Comparison of ENCODE assay signal across 32 mouse cellular contexts in genomic region chr1:75255516-75256046, GRCm38 (mm10). TPM values are rescaled to one million over a fixed set of nuclear protein-coding genes. Genes with fewer than 3 reads are reported as not detected.
A peak's percentile ranks its signal among the peaks of the same experiment; 100 is the strongest.
DNase-seq lines count a peak whose midpoint lies in the region; ATAC-seq lines count a peak whose summit lies in the region.
"Had no signal": no experiment of that assay in that cellular context is flagged by ENCODE, and none has a peak within 500 bp of the region (broad histone marks: within the 10 kb centered on the region; RNA-seq: fewer than 3 reads in every experiment).

No protein-coding gene starts in this region.

- 0 out of 2 replicates have a peak, but pooled peaks cover 2% of the 10 kb centered on the region for H3K4me1 ChIP-seq in hindbrain, embryonic 11.5 days (replicated peaks; ENCODE audit: control insufficient read depth, insufficient read depth, low read length)
- H3K4me1 ChIP-seq in hindbrain, embryonic 12.5 days: peaks cover 12% of the 10 kb centered on the region; the same call in 1 of the 2 replicates
- H3K4me1 ChIP-seq in forebrain, embryonic 10.5 days: peaks cover 14% of the 10 kb centered on the region

- peak; percentile 46 for DNase-seq in cerebellum, adult 9-11 months
- DNase-seq in cerebellum, adult 11 months: no peak
- no peak for DNase-seq in hindbrain, embryonic 11.5 days (ENCODE audit: low spot score)
- peak; percentile 10 for DNase-seq in naive thymus-derived CD4-positive, alpha-beta T cell, adult 2 months (ENCODE audit: low read depth)
- DNase-seq in thymus, postnatal 10 days (ENCODE audit: low spot score in 2 of 2): peak; percentile 64 to 72
- DNase-seq in forebrain, embryonic 10.5 days (ENCODE audit: extremely low spot score, low spot score): no peak
- DNase-seq in adrenal gland, adult (ENCODE audit: inconsistent age in 2 of 2, low spot score in 1 of 2): no peak
- DNase-seq: adrenal gland, postnatal 14 days; cerebellum, adult 8-10 months; gastrocnemius, postnatal 25 days; heart, adult 2 months; kidney, adult 18-20 months; liver, postnatal 0 days; lung, postnatal 36 days; retina, postnatal 1 day; right cerebral cortex, postnatal 14 days had no signal

- H3K27ac ChIP-seq in hindbrain, embryonic 11.5 days (ENCODE audit: low read depth, low read length): no peak overlapping the region
- no peak overlapping the region for H3K27ac ChIP-seq in hindbrain, embryonic 12.5 days
- H3K27ac ChIP-seq in forebrain, embryonic 10.5 days: no peak overlapping the region
- H3K27ac ChIP-seq: heart, adult 2 months; heart, embryonic 13.5 days; hindbrain, embryonic 14.5 days; kidney, embryonic 15.5 days; limb, embryonic 13.5 days; liver, embryonic 12.5 days; midbrain, embryonic 12.5 days; neural tube, embryonic 15.5 days had no signal

- peak overlapping the region; percentile 27; the same call in 1 of the 2 replicates for H3K9ac ChIP-seq in hindbrain, embryonic 11.5 days (ENCODE audit: low read depth, low read length)
- H3K9ac ChIP-seq in hindbrain, embryonic 12.5 days: no peak overlapping the region
- H3K9ac ChIP-seq: forebrain, embryonic 13.5 days; heart, embryonic 13.5 days; hindbrain, embryonic 14.5 days; kidney, embryonic 15.5 days; limb, embryonic 13.5 days; liver, embryonic 12.5 days; liver, postnatal 0 days; midbrain, embryonic 12.5 days; neural tube, embryonic 15.5 days had no signal

- no peaks in the 10 kb centered on the region for H3K36me3 ChIP-seq in hindbrain, embryonic 11.5 days (ENCODE audit: control insufficient read depth, insufficient read depth, low read length)
- H3K36me3 ChIP-seq in hindbrain, embryonic 12.5 days: no peaks in the 10 kb centered on the region
- H3K36me3 ChIP-seq in forebrain, embryonic 10.5 days (replicated peaks): no peaks in the 10 kb centered on the region
- H3K36me3 ChIP-seq: heart, embryonic 13.5 days; kidney, embryonic 15.5 days; limb, embryonic 13.5 days; liver, embryonic 12.5 days had no signal

- no peak for ATAC-seq in hindbrain, embryonic 11.5 days (ENCODE audit: low FRiP score)
- ATAC-seq in hindbrain, embryonic 12.5 days (ENCODE audit: low FRiP score): no peak
- ATAC-seq: liver, embryonic 12.5 days; liver, postnatal 0 days; Patski had no signal

- no peak overlapping the region for H3K4me3 ChIP-seq in hindbrain, embryonic 11.5 days (ENCODE audit: low read depth, low read length)
- no peak overlapping the region for H3K4me3 ChIP-seq in hindbrain, embryonic 12.5 days
- H3K4me3 ChIP-seq in forebrain, embryonic 10.5 days: no peak overlapping the region
- H3K4me3 ChIP-seq: erythroblast, embryonic 14.5 days; forebrain, embryonic 13.5 days; heart, adult 2 months; heart, embryonic 13.5 days; kidney, embryonic 15.5 days; limb, embryonic 13.5 days; liver, embryonic 12.5 days; midbrain, embryonic 12.5 days; neural tube, embryonic 15.5 days had no signal

- WGBS in hindbrain, embryonic 11.5 days: 74% methylated on average over 10 of the region's 10 CpGs
- 72% methylated on average over 10 of the region's 10 CpGs for WGBS in hindbrain, embryonic 12.5 days
- 73% methylated on average over 10 of the region's 10 CpGs for WGBS in forebrain, embryonic 10.5 days

- peaks cover 4% of the 10 kb centered on the region; the same call in 1 of the 2 replicates for H3K27me3 ChIP-seq in hindbrain, embryonic 11.5 days (ENCODE audit: control insufficient read depth, insufficient read depth, low read length)
- H3K27me3 ChIP-seq in hindbrain, embryonic 12.5 days: peaks cover 36% of the 10 kb centered on the region
- H3K27me3 ChIP-seq in forebrain, embryonic 10.5 days (ENCODE audit: poor library complexity, severe bottlenecking): peaks cover 26% of the 10 kb centered on the region

- no peaks in the 10 kb centered on the region for H3K9me3 ChIP-seq in hindbrain, embryonic 11.5 days (ENCODE audit: control insufficient read depth, low read length)
- H3K9me3 ChIP-seq in hindbrain, embryonic 12.5 days (replicated peaks): no peaks in the 10 kb centered on the region
- H3K9me3 ChIP-seq in forebrain, embryonic 10.5 days: no peaks in the 10 kb centered on the region
- H3K9me3 ChIP-seq: forebrain, embryonic 13.5 days; heart, embryonic 13.5 days; kidney, embryonic 15.5 days; limb, embryonic 13.5 days; liver, embryonic 12.5 days; midbrain, embryonic 12.5 days; neural tube, embryonic 15.5 days had no signal

- no peak overlapping the region for H3K4me2 ChIP-seq in hindbrain, embryonic 11.5 days (replicated peaks; ENCODE audit: low read depth, low read length)
- no peak overlapping the region for H3K4me2 ChIP-seq in hindbrain, embryonic 12.5 days (replicated peaks)
- H3K4me2 ChIP-seq: forebrain, embryonic 13.5 days; heart, embryonic 13.5 days; hindbrain, embryonic 14.5 days; kidney, embryonic 15.5 days; limb, embryonic 13.5 days; liver, embryonic 12.5 days; midbrain, embryonic 12.5 days; neural tube, embryonic 15.5 days had no signal

RNA-seq across cellular contexts. Expression of gene Ptprn, which starts 8.7 kb away (rescaled TPM):
- polyA plus RNA-seq in hindbrain, embryonic 11.5 days (2014; fragmentation: Nextera tagmentation; extraction: Ambion mirVana): 3.5 and 6.0 TPM in 2 replicates
- polyA plus RNA-seq in hindbrain, embryonic 12.5 days (2016; fragmentation: Nextera tagmentation; extraction: Ambion mirVana): 11.7 and 12.6 TPM in 2 replicates
- polyA plus RNA-seq in forebrain, embryonic 10.5 days (2016; fragmentation: Nextera tagmentation; extraction: Ambion mirVana): 1.5 and 1.6 TPM in 2 replicates
- polyA plus RNA-seq: erythroblast, embryonic 14.5 days had no signal

RNA-seq across cellular contexts. Expression of gene Dnajb2, which starts 19.4 kb away (rescaled TPM):
- 17.8 and 21.4 TPM in 2 replicates for polyA plus RNA-seq in hindbrain, embryonic 11.5 days (2014; fragmentation: Nextera tagmentation; extraction: Ambion mirVana)
- polyA plus RNA-seq in hindbrain, embryonic 12.5 days (2016; fragmentation: Nextera tagmentation; extraction: Ambion mirVana): 54.6 and 55.2 TPM in 2 replicates
- 28.0 and 28.6 TPM in 2 replicates for polyA plus RNA-seq in forebrain, embryonic 10.5 days (2016; fragmentation: Nextera tagmentation; extraction: Ambion mirVana)

RNA-seq across cellular contexts. Expression of gene Resp18, which starts 22.6 kb away (rescaled TPM):
- polyA plus RNA-seq in hindbrain, embryonic 11.5 days (2014; fragmentation: Nextera tagmentation; extraction: Ambion mirVana): 32.3 and 35.7 TPM in 2 replicates
- 50.0 and 56.8 TPM in 2 replicates for polyA plus RNA-seq in hindbrain, embryonic 12.5 days (2016; fragmentation: Nextera tagmentation; extraction: Ambion mirVana)
- 2.6 and 3.4 TPM in 2 replicates for polyA plus RNA-seq in forebrain, embryonic 10.5 days (2016; fragmentation: Nextera tagmentation; extraction: Ambion mirVana)
- polyA plus RNA-seq: erythroblast, embryonic 14.5 days; heart, embryonic 13.5 days; limb, embryonic 13.5 days; liver, postnatal 0 days; Patski had no signal

RNA-seq across cellular contexts. Expression of gene A630095N17Rik, which starts 23.7 kb away (rescaled TPM):
- not detected in 2 replicates for polyA plus RNA-seq in hindbrain, embryonic 11.5 days (2014; fragmentation: Nextera tagmentation; extraction: Ambion mirVana)
- not detected in 2 replicates for polyA plus RNA-seq in hindbrain, embryonic 12.5 days (2016; fragmentation: Nextera tagmentation; extraction: Ambion mirVana)
- polyA plus RNA-seq in forebrain, embryonic 10.5 days (2016; fragmentation: Nextera tagmentation; extraction: Ambion mirVana): not detected in 2 replicates
- polyA plus RNA-seq: cortical plate, adult 2 months; embryonic facial prominence, embryonic 14.5 days; erythroblast, embryonic 14.5 days; forebrain, embryonic 13.5 days; heart, adult 2 months; heart, embryonic 13.5 days; hindbrain, embryonic 14.5 days; kidney, embryonic 15.5 days; limb, embryonic 13.5 days; liver, embryonic 12.5 days; liver, postnatal 0 days; lung, embryonic 16.5 days; midbrain, embryonic 12.5 days; neural tube, embryonic 15.5 days; small intestine, adult 2 months; stomach, embryonic 14.5 days had no signal

RNA-seq across cellular contexts. Expression of gene Tuba4a, which starts 35.9 kb away (rescaled TPM):
- polyA plus RNA-seq in hindbrain, embryonic 11.5 days (2014; fragmentation: Nextera tagmentation; extraction: Ambion mirVana): 10.7 and 12.4 TPM in 2 replicates
- polyA plus RNA-seq in hindbrain, embryonic 12.5 days (2016; fragmentation: Nextera tagmentation; extraction: Ambion mirVana): 10.3 and 11.1 TPM in 2 replicates
- 11.0 and 13.7 TPM in 2 replicates for polyA plus RNA-seq in forebrain, embryonic 10.5 days (2016; fragmentation: Nextera tagmentation; extraction: Ambion mirVana)

Comparison
In these comparisons a context has a peak if more than half of its experiments do, and no peak if none do; other contexts are left out.
1. DNase-seq: peak in cerebellum, adult 9-11 months (single experiment), naive thymus-derived CD4-positive, alpha-beta T cell, adult 2 months (single experiment) and thymus, postnatal 10 days (2 of 2); none in cerebellum, adult 11 months (single experiment), hindbrain, embryonic 11.5 days (single experiment), forebrain, embryonic 10.5 days (single experiment) and adrenal gland, adult (0 of 2).